Comparison of ENCODE assay signal across 11 mouse cellular contexts in genomic region chr16:34389520-34390271, GRCm38 (mm10).
DNase-seq lines count a peak whose midpoint lies in the region; ATAC-seq lines count a peak whose summit lies in the region.
"Had no signal": no experiment of that assay in that cellular context is flagged by ENCODE, and none has a peak within 500 bp of the region (broad histone marks: within the 10 kb centered on the region; RNA-seq: fewer than 3 reads in every experiment).

No protein-coding gene starts in this region.

- H3K4me2 ChIP-seq in kidney, embryonic 15.5 days: no peak overlapping the region
- no peak overlapping the region for H3K4me2 ChIP-seq in intestine, embryonic 16.5 days (ENCODE audit: low read depth, low read length)
- H3K4me2 ChIP-seq: embryonic facial prominence, embryonic 12.5 days; liver, embryonic 12.5 days had no signal

- H3K9ac ChIP-seq in kidney, embryonic 15.5 days: no peak overlapping the region
- no peak overlapping the region for H3K9ac ChIP-seq in intestine, embryonic 16.5 days (ENCODE audit: low read depth, low read length)
- H3K9ac ChIP-seq: embryonic facial prominence, embryonic 12.5 days; liver, embryonic 12.5 days had no signal

- no peaks in the 10 kb centered on the region; the same call in 1 of the 2 replicates for H3K36me3 ChIP-seq in kidney, embryonic 15.5 days
- H3K36me3 ChIP-seq in intestine, embryonic 16.5 days (ENCODE audit: control insufficient read depth, insufficient read depth, low read length): no peaks in the 10 kb centered on the region
- H3K36me3 ChIP-seq: liver, embryonic 12.5 days had no signal

- H3K9me3 ChIP-seq in kidney, embryonic 15.5 days (replicated peaks): no peaks in the 10 kb centered on the region
- H3K9me3 ChIP-seq in intestine, embryonic 16.5 days (ENCODE audit: control insufficient read depth, low read length): no peaks in the 10 kb centered on the region
- H3K9me3 ChIP-seq: embryonic facial prominence, embryonic 12.5 days; liver, embryonic 12.5 days had no signal

- no peak overlapping the region for H3K4me3 ChIP-seq in kidney, embryonic 15.5 days (replicated peaks)
- no peak overlapping the region for H3K4me3 ChIP-seq in intestine, embryonic 16.5 days (ENCODE audit: low read length)
- H3K4me3 ChIP-seq: embryonic facial prominence, embryonic 12.5 days; liver, embryonic 12.5 days had no signal

- DNase-seq in embryo, embryonic 10 days (ENCODE audit: low spot score): peak; percentile 68
- no peak for DNase-seq in embryo, embryonic 9.5 days (ENCODE audit: extremely low spot score)
- peak; percentile 16 to 68 for DNase-seq in kidney, postnatal 36 days
- DNase-seq in ES-CJ7 (ENCODE audit: low read depth, low spot score): peak; percentile 15
- peak; percentile 76 to 77 for DNase-seq in cerebellum, postnatal 10 days
- no peak for DNase-seq in thymus, postnatal 4 days
- DNase-seq: adrenal gland, postnatal 10 days had no signal

- WGBS in kidney, embryonic 15.5 days: 75% methylated on average over 5 of the region's 5 CpGs
- 76% methylated on average over 5 of the region's 5 CpGs for WGBS in intestine, embryonic 16.5 days

- ATAC-seq in kidney, embryonic 15.5 days (replicated peaks; ENCODE audit: low FRiP score): no peak
- ATAC-seq in intestine, embryonic 16.5 days: no peak
- ATAC-seq: liver, embryonic 12.5 days had no signal

- no peaks in the 10 kb centered on the region for H3K4me1 ChIP-seq in kidney, embryonic 15.5 days
- H3K4me1 ChIP-seq in intestine, embryonic 16.5 days (ENCODE audit: control insufficient read depth, insufficient read depth, low read length): no peaks in the 10 kb centered on the region
- H3K4me1 ChIP-seq: liver, embryonic 12.5 days had no signal

- H3K27ac ChIP-seq in kidney, embryonic 15.5 days: no peak overlapping the region
- H3K27ac ChIP-seq in intestine, embryonic 16.5 days (ENCODE audit: low read length): no peak overlapping the region
- H3K27ac ChIP-seq: embryonic facial prominence, embryonic 12.5 days; liver, embryonic 12.5 days had no signal

- no peaks in the 10 kb centered on the region for H3K27me3 ChIP-seq in kidney, embryonic 15.5 days
- H3K27me3 ChIP-seq in intestine, embryonic 16.5 days (replicated peaks; ENCODE audit: control insufficient read depth, insufficient read depth, low read length): no peaks in the 10 kb centered on the region
- H3K27me3 ChIP-seq: embryonic facial prominence, embryonic 12.5 days; liver, embryonic 12.5 days had no signal

Comparison
In these comparisons a context has a peak if more than half of its experiments do, and no peak if none do; other contexts are left out.
1. DNase-seq: peak in embryo, embryonic 10 days (single experiment), kidney, postnatal 36 days (2 of 2), ES-CJ7 (single experiment) and cerebellum, postnatal 10 days (2 of 2); none in embryo, embryonic 9.5 days (single experiment) and thymus, postnatal 4 days (single experiment).